Mouse (Mus musculus) kidney, embryonic 16.5 days (tissue): ENCODE measurements at regions not wholly inside any gene's neighbourhood (a gene's known extent, or its start where the extent isn't known, plus 50 kb on each side); places are given as distances from the start of the nearest gene placed in this dataset.
A peak's percentile ranks its signal among the peaks of the same experiment; 100 is the strongest.

Experiments used
- ATAC-seq: fragments of 200-750 bp; cut with Nextera tagmentation; 2 replicates; pipeline ENCODE4 v1.8.0; 2017; ENCODE audit warnings: moderate TSS enrichment; ENCODE audit not compliant: low FRiP score, low TSS enrichment
- H3K27ac ChIP-seq: fragments of 300-500 bp; sonication (generic); 2 replicates; pipeline ENCODE4 v1.5.1; 2014; ENCODE audit warnings: low read length
- H3K27me3 ChIP-seq: fragments of 300-500 bp; sonication (generic); 2 replicates; pipeline ENCODE4 v1.6.1; 2014; ENCODE audit warnings: low read length, control low read depth, mixed read lengths; ENCODE audit not compliant: insufficient read depth
- H3K36me3 ChIP-seq: fragments of 300-500 bp; sonication (generic); 2 replicates; pipeline ENCODE4 v1.6.1; 2014; ENCODE audit warnings: low read length, control low read depth, mixed read lengths; ENCODE audit not compliant: insufficient read depth
- H3K4me1 ChIP-seq: fragments of 300-500 bp; sonication (generic); 2 replicates; pipeline ENCODE4 v1.6.1; 2014; ENCODE audit warnings: low read length, control low read depth, mixed read lengths; ENCODE audit not compliant: insufficient read depth
- H3K4me2 ChIP-seq: fragments of 300-500 bp; sonication (generic); replicated peaks from 2 replicates; pipeline ENCODE4 v1.6.1; 2014; ENCODE audit warnings: low read depth, low read length
- H3K4me3 ChIP-seq: fragments of 300-500 bp; sonication (generic); 2 replicates; pipeline ENCODE4 v1.5.1; 2014; ENCODE audit warnings: mild to moderate bottlenecking, low read length
- H3K9ac ChIP-seq: fragments of 300-500 bp; sonication (generic); replicated peaks from 2 replicates; pipeline ENCODE4 v1.6.1; 2014; ENCODE audit warnings: low read length
- H3K9me3 ChIP-seq: fragments of 300-500 bp; sonication (generic); 2 replicates; pipeline ENCODE4 v1.6.1; 2016; ENCODE audit warnings: low read length, control low read depth
- WGBS: fragments of 180-500 bp; shearing (Covaris S2); extraction: QIAGEN DNeasy Blood & Tissue Kit; methylation state at CpG from one replicate; pipeline ENCODE4 v1.1.7; 2014; 5-methylcytosine and 5-hydroxymethylcytosine counted together

DNA sequence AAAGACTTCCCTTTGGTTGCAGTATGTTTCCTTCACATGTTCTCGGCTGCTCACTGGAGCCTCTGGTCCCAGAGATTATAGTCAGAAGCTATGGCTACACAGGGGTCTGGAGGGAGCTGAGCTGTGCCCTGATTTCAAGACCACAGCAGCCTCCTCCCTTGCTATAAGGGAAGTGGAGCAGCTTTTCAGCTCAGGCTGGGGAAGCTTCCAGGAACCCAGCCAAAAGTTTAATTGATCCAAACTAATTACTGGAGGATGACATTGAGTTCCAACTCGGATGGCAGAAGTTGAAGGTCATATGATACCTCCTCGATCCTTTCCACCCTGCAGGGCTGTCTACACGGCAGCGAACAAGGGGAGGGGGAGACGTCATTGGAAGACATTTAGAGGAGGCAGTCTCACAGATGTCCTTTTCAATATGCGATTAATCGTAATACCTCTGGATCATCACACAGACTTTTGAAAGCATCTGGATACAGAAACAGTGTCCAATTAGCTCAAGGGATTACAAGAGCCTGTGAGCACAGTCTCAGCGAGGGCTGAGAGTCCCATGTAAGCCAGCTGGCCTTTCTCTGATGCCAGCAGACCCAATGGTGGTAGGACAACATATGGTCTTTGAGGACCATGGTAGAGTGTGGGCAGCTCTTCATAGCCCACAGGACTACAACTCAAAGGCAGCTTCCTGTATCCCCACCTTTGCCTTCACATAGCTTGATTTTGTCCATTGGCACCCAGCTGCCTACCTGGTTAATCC is 396.1 kb upstream of the Trpc7 start:
- WGBS = 72% methylated on average over 9 of the region's 9 CpGs
- no peaks in the 10 kb centered on the region for H3K4me1 ChIP-seq
- H3K36me3 ChIP-seq = no peaks in the 10 kb centered on the region
- H3K27ac ChIP-seq = no peak overlapping the region
- no peaks in the 10 kb centered on the region for H3K9me3 ChIP-seq
- H3K4me2 ChIP-seq = no peak overlapping the region
- no peaks in the 10 kb centered on the region for H3K27me3 ChIP-seq
- no peak overlapping the region for H3K4me3 ChIP-seq
- ATAC-seq = no peak
- H3K9ac ChIP-seq = no peak overlapping the region

DNA sequence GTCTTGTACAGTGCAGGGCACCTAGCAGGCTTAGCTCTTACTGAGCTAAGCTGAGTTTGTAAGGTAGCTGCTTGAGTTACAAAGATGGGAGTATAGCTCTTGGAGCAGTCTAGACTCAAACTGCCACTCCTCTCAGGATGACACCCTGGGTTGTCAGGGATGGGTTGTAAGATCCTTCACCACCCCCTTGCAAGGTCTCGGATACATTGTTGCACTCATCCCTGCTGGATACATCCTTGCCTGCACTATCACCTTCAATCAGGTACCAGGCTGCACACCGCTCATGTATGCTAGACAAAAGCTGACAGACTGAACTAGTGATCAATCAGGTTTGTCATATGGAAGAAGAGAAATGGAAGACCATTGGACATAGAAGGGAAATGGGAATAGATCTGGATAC is 390.4 kb upstream of the Trpc7 start:
- no peaks in the 10 kb centered on the region for H3K4me1 ChIP-seq
- no peaks in the 10 kb centered on the region for H3K27me3 ChIP-seq
- WGBS = 95% methylated on average over 2 of the region's 2 CpGs
- H3K36me3 ChIP-seq = no peaks in the 10 kb centered on the region
- no peak overlapping the region for H3K9ac ChIP-seq
- H3K4me3 ChIP-seq = no peak overlapping the region
- H3K9me3 ChIP-seq = no peaks in the 10 kb centered on the region
- no peak for ATAC-seq
- H3K27ac ChIP-seq = no peak overlapping the region
- no peak overlapping the region for H3K4me2 ChIP-seq

DNA sequence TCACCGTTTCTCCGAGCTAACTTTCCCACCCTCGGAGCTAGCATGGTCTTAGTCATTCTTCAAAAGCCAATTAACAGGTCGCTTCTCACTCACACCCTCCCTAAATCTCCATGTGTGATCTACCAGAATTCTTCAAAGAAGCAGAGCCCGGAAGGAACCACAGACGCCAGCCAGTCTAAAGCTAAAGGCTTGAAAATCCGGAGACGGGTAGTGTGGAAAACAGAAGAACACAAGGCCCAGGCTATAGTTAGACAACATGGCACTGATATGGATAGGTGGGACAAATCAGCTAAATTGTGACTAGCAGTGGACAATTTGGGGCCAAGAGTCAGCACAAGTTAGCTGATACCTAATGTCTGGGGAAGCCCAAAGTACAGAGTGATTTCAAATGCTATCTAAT is 387.0 kb upstream of the Trpc7 start:
- Histone ChIP-seq H3K4me2 (no peak overlapping the region), H3K27ac (no peak overlapping the region), H3K36me3 (no peaks in the 10 kb centered on the region), H3K27me3 (no peaks in the 10 kb centered on the region), H3K9me3 (no peaks in the 10 kb centered on the region), H3K4me3 (no peak overlapping the region), H3K4me1 (no peaks in the 10 kb centered on the region), H3K9ac (no peak overlapping the region)
- no peak for ATAC-seq
- WGBS = 45% methylated on average over 8 of the region's 8 CpGs

DNA sequence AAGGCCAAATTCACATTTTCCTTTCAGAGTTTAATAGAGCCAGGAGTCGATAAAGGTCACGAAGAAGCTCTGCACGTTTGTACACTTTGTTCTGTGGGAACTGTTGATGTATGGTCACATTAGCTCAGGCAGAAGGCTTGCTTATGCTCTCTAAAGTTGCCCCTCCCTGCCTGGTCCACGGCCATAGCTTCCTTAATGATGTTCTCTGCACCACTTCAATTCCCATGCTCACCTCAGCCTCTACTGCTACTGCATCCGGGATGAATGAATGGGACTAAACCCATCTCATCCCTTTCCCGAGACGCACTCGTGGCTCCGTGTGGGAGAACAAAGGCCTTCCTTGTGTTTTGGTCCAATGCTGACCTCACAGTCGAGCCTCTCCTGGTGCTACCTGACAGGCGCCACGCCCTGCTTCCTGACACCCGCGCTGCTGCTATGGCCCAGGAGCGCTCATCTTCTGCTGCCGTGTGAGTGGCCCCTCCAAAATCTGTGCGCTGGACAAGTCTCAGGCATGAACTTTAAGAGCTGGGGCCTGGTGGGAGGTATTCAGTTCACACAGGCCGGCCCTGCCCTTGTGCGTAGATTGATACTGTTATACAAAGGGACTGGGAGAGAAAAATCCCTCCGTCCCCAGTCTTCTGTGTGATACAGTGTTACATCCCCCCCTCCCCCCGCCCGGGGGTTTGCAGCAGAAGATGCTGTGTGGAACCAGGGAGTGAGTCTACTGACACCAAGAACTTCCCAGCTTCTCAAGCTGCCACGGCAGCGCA is 386.3 kb upstream of the Trpc7 start:
- H3K9me3 ChIP-seq = no peaks in the 10 kb centered on the region
- H3K4me3 ChIP-seq = no peak overlapping the region
- ATAC-seq = no peak
- WGBS = 55% methylated on average over 24 of the region's 24 CpGs
- no peaks in the 10 kb centered on the region for H3K36me3 ChIP-seq
- H3K27ac ChIP-seq = no peak overlapping the region
- H3K9ac ChIP-seq = no peak overlapping the region
- no peaks in the 10 kb centered on the region for H3K4me1 ChIP-seq
- no peaks in the 10 kb centered on the region for H3K27me3 ChIP-seq
- no peak overlapping the region for H3K4me2 ChIP-seq

DNA sequence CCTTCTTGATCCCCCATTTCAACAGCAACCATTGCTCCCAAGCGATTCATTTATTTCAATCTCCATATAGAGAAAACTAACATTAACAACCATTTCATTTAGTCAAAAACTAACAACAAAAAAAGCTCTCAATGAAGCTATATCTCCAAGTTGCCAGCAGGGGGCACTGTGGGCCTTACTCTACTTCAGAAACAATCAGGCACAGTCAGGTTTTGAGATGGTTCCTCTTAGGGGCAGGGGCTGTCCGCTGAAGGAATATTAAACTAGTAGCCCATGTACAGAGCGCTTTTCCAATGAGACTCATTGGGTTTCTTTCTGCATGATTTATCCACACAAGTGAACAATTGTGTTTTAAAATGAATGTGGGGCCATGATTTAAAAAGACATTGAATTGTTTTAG is 385.7 kb upstream of the Trpc7 start:
- H3K36me3 ChIP-seq = no peaks in the 10 kb centered on the region
- no peaks in the 10 kb centered on the region for H3K27me3 ChIP-seq
- no peak for ATAC-seq
- H3K4me1 ChIP-seq = no peaks in the 10 kb centered on the region
- H3K27ac ChIP-seq = no peak overlapping the region
- 24% methylated on average over 3 of the region's 3 CpGs for WGBS
- H3K4me2 ChIP-seq = no peak overlapping the region
- H3K4me3 ChIP-seq = no peak overlapping the region
- no peak overlapping the region for H3K9ac ChIP-seq
- no peaks in the 10 kb centered on the region for H3K9me3 ChIP-seq

DNA sequence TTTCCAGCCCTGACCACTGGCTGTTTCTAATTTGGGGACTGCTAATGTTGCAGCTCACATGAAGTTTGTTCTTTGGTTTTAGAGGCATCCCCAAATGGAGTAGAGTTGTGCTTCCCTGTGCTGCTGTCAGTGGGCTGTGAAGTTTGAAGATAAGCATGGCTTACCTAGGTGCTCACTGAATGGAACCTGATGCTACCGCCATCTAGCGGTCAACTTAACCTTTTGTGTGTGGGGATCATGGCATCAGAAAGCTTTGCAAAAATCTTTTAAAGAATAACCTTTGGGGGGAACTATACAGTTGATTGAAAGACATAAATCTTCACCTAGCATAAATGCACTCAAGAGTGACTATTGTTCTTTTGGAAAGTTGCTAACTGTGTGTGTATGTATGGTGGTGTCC is 382.8 kb upstream of the Trpc7 start:
- Histone ChIP-seq H3K27ac (no peak overlapping the region), H3K4me2 (no peak overlapping the region), H3K4me3 (no peak overlapping the region), H3K9me3 (no peaks in the 10 kb centered on the region), H3K27me3 (no peaks in the 10 kb centered on the region), H3K9ac (no peak overlapping the region), H3K4me1 (no peaks in the 10 kb centered on the region), H3K36me3 (no peaks in the 10 kb centered on the region)
- 3% methylated on average over 2 of the region's 2 CpGs for WGBS
- ATAC-seq = no peak

DNA sequence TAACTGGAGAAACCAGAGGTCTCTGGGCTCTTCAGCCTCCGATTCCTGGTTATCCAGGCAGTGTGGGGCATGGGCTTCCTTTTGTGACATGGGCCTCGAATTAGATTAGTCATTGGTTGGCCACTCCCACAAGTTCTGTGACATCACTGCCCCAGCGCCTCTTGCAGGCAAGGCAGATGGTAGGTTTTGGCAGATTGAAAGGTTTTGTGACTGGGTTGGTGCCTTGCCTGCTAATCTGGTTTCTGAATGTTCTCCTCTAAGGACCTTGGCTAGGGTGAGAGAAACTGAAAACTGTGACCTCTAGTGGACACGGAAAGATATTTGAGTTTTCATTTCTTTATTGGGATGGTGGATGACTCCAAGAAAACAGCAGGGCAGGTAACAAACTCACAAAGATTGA is 381.3 kb upstream of the Trpc7 start:
- H3K36me3 ChIP-seq = no peaks in the 10 kb centered on the region
- H3K9ac ChIP-seq = no peak overlapping the region
- no peak overlapping the region for H3K27ac ChIP-seq
- no peak overlapping the region for H3K4me2 ChIP-seq
- WGBS = 56% methylated on average over 4 of the region's 4 CpGs
- H3K27me3 ChIP-seq = no peaks in the 10 kb centered on the region
- no peak overlapping the region for H3K4me3 ChIP-seq
- no peak for ATAC-seq
- no peaks in the 10 kb centered on the region for H3K9me3 ChIP-seq
- H3K4me1 ChIP-seq = no peaks in the 10 kb centered on the region

DNA sequence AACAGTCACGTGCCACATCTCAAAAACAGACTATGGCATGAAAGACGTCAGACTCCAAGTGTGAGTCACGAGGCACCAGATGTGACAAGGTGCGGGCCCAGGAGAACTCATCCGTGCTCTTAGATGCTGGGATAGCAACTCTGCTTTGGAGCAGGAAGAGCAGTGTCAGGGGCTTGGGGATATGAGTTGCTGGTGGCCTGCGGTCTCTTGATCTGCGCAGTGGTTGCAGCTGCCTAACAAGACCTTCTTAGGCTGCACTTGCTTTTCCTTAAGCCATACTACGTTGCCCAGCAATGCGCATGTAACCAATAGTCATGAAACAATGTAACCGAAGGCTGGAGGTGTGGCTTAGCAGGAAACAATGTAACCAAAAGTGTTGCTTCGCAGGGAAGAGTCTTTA is 380.1 kb upstream of the Trpc7 start:
- Histone ChIP-seq H3K4me1 (no peaks in the 10 kb centered on the region), H3K9ac (no peak overlapping the region), H3K27me3 (no peaks in the 10 kb centered on the region), H3K4me3 (no peak overlapping the region), H3K4me2 (no peak overlapping the region), H3K36me3 (no peaks in the 10 kb centered on the region), H3K9me3 (no peaks in the 10 kb centered on the region), H3K27ac (no peak overlapping the region)
- 88% methylated on average over 11 of the region's 11 CpGs for WGBS
- ATAC-seq = no peak

DNA sequence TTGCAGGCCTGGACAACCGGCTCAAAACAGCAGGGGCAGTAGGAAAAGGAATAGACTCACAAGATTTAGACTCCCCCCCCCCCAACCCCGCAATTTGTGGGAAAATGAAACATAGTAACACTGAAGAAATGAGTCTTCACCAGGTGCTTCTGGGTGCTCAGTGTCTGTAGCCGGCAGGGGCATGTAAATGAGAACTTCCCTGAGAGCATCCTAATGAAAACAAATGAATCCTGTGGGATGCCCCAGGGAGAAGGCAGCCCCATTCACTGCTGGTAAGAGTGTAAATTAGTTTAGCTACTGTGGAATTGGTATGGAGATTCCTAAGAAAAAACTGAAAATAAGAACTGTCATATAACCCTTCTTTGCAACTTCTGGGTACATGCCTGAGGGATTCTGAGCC is 377.8 kb upstream of the Trpc7 start:
- WGBS = 25% methylated on average over 3 of the region's 3 CpGs
- no peak for ATAC-seq
- H3K27ac ChIP-seq = no peak overlapping the region
- no peak overlapping the region for H3K9ac ChIP-seq
- no peaks in the 10 kb centered on the region for H3K4me1 ChIP-seq
- H3K4me2 ChIP-seq = no peak overlapping the region
- H3K36me3 ChIP-seq = no peaks in the 10 kb centered on the region
- no peaks in the 10 kb centered on the region for H3K9me3 ChIP-seq
- no peaks in the 10 kb centered on the region for H3K27me3 ChIP-seq
- no peak overlapping the region for H3K4me3 ChIP-seq

DNA sequence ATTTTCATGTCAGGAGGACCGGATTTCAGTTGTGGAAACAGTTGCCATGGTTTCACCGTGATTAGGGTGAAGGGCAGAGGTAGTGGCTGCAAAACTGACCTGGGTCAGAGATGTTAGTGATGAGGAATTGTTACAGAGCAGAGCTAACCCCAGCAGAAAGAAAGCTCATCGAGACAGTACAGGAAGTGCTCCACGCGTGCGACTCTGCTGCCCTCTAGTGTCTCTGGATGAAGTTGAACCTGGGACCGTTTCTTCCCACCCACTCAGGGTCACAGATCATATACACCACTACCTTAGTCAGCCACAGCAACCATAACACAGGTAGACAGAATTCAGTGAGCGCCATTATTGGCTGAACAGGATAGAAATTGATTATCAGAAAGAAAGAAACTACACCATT is 373.8 kb upstream of the Trpc7 start:
- H3K27ac ChIP-seq = no peak overlapping the region
- H3K9ac ChIP-seq = no peak overlapping the region
- H3K27me3 ChIP-seq = no peaks in the 10 kb centered on the region
- no peaks in the 10 kb centered on the region for H3K36me3 ChIP-seq
- peak; percentile 67; the same call in 1 of the 2 replicates for ATAC-seq
- H3K9me3 ChIP-seq = no peaks in the 10 kb centered on the region
- H3K4me2 ChIP-seq = no peak overlapping the region
- WGBS = 10% methylated on average over 8 of the region's 8 CpGs
- no peak overlapping the region for H3K4me3 ChIP-seq
- H3K4me1 ChIP-seq = no peaks in the 10 kb centered on the region
